Mouse (Mus musculus) cerebellum, adult 8-10 months (tissue): ENCODE measurements at regions not wholly inside any gene's neighbourhood (a gene's known extent, or its start where the extent isn't known, plus 50 kb on each side); places are given as distances from the start of the nearest gene placed in this dataset.
A peak's percentile ranks its signal among the peaks of the same experiment; 100 is the strongest.
"Not testable (repeated sequence)": the region's sequence is repeated elsewhere in the genome, so short reads cannot be mapped to it uniquely, and the experiment has no call there.

Experiments used
- DNase-seq: peaks from one replicate; pipeline ENCODE4 v3.0.0; 2022

- not testable (repeated sequence) for DNase-seq
Observed at GRCm38 (mm10) chr1:145784370-145784769, 710.2 kb upstream of the Brinp3 start.

DNA sequence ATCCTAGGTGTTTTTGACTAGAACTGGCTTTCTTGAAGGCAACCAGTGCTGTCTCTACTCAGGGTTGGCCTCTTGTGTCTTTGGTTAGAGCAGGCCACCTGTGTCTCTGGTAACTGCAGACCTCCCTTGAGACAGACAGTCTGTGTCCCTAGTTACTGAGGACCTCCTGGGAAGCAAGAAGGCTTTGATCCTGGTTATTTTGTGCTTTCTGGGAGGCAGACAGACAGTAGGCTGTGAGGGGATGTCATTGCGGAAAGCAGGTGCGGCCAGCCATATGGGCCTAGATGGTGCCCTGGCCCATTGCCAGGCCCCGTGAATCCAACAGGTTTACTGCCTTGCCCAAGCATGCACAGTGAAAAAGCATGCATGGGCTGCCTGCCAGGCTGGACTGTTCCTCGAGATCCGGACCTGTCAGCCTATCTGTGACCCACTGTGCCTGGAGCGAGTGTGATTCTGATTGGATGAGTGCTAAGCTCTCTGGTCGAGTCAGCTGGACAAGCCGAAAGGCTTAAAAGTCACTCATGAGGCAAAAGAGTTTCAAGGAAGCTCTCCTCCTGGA lies 688.1 kb upstream of the Brinp3 start:
- peak; percentile 46 for DNase-seq

DNA sequence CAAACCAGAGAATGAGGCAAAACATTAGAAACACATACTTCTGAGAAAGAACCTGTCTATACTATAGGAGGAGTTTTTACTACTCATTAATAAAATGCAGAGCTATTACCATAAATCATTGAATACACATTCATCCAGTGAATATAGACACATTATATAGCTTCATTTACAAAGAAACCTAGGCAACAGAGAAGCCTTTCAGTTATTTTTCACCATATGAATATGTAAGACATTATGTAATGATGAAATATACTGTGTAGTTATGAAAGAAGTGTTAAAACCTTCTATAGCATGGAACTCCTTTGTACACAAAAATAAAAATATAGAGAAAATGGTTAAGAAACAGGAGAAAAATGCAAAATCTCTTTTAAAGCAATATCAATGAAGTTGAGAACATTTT lies 647.5 kb upstream of the Brinp3 start:
- DNase-seq = no peak
